Mouse (Mus musculus) MEL (cell line): ENCODE measurements around the gene Mgat1.

Experiments
- CTCF ChIP-seq, 3 experiments: IDR thresholded peaks in 2 of 3; conservative IDR thresholded peaks in 1 of 3; 2 replicates each; pipeline ENCODE4 v1.5.1; 2011 to 2012; ENCODE audit warnings: low read length in 3 of 3, low read depth in 2 of 3, mild to moderate bottlenecking in 2 of 3, improper control_type of control experiment in 1 of 3, inconsistent platforms in 1 of 3, mixed read lengths in 1 of 3, moderate library complexity in 1 of 3; ENCODE audit not compliant: control insufficient read depth in 1 of 3, insufficient read depth in 1 of 3, poor library complexity in 1 of 3, severe bottlenecking in 1 of 3
- ETS1 ChIP-seq: IDR thresholded peaks from 2 replicates; pipeline ENCODE4 v1.6.1; 2012; ENCODE audit warnings: low read depth, mild to moderate bottlenecking, inconsistent platforms, low read length, improper control_type of control experiment, moderate library complexity
- GATA1 ChIP-seq: IDR thresholded peaks from 2 replicates; pipeline ENCODE4 v1.6.1; 2011; ENCODE audit warnings: low read depth, low read length, improper control_type of control experiment
- MEF2A ChIP-seq: IDR thresholded peaks from 2 replicates; pipeline ENCODE4 v1.6.1; 2014; ENCODE audit warnings: low read depth, mild to moderate bottlenecking, inconsistent platforms, low read length, improper control_type of control experiment; ENCODE audit not compliant: poor library complexity, insufficient replicate concordance, severe bottlenecking; ENCODE audit errors: extremely low read depth
- POLR2A ChIP-seq, 2 experiments: IDR thresholded peaks; 2 replicates each; pipeline ENCODE4 v1.6.1; 2011 to 2012; ENCODE audit warnings: low read length in 2 of 2, mild to moderate bottlenecking in 2 of 2, control low read depth in 1 of 2, improper control_type of control experiment in 1 of 2, low read depth in 1 of 2, moderate library complexity in 1 of 2; ENCODE audit not compliant: control insufficient read depth in 1 of 2, insufficient read depth in 1 of 2, poor library complexity in 1 of 2
- TAL1 ChIP-seq: IDR thresholded peaks from 2 replicates; pipeline ENCODE4 v1.6.1; 2012; ENCODE audit warnings: mild to moderate bottlenecking, inconsistent platforms, low read length, moderate library complexity, mixed read lengths

GRCm38 (mm10) chr11:49202523-49203061 lies 41.4 kb upstream of the Mgat1 start:
- TF ChIP-seq POLR2A (IDR thresholded peaks at IDR 0.05; ENCODE audit: control insufficient read depth in 1 of 2, insufficient read depth in 1 of 2, low read depth in 1 of 2, low read length in 2 of 2, poor library complexity in 1 of 2) (no peak), MEF2A (peak; percentile 39; the same call in 1 of the 2 replicates), TAL1 (no peak), CTCF (IDR thresholded peaks at IDR 0.05 in 2 of 3, conservative IDR thresholded peaks at IDR 0.05 in 1 of 3; ENCODE audit: control insufficient read depth in 1 of 3, insufficient read depth in 1 of 3, low read depth in 2 of 3, low read length in 3 of 3, poor library complexity in 1 of 3, severe bottlenecking in 1 of 3) (no peak), GATA1 (peak; percentile 65), ETS1 (peak; percentile 77)
